Mouse (Mus musculus) heart, embryonic 10.5 days (tissue): ENCODE results near the gene Cacna1f. TPM values are rescaled to one million over a fixed set of nuclear protein-coding genes. Genes with fewer than 3 reads are reported as not detected.

Source experiments
- DNase-seq: peaks from one replicate; pipeline ENCODE4 v3.0.0-alpha.2; 2017; ENCODE audit warnings: low spot score
- H3K27ac ChIP-seq: fragments of 300-500 bp; sonication (generic); 2 replicates; pipeline ENCODE4 v1.5.1; 2016; ENCODE audit warnings: mild to moderate bottlenecking
- H3K27me3 ChIP-seq: fragments of 300-500 bp; sonication (generic); 2 replicates; pipeline ENCODE4 v1.6.1; 2016; ENCODE audit warnings: mild to moderate bottlenecking; ENCODE audit not compliant: poor library complexity, insufficient read depth, severe bottlenecking
- H3K36me3 ChIP-seq: fragments of 300-500 bp; sonication (generic); 2 replicates; pipeline ENCODE4 v1.6.1; 2016; ENCODE audit warnings: mild to moderate bottlenecking, moderate library complexity
- H3K4me1 ChIP-seq: fragments of 300-500 bp; sonication (generic); 2 replicates; pipeline ENCODE4 v1.6.1; 2016; ENCODE audit warnings: mild to moderate bottlenecking
- H3K4me3 ChIP-seq: fragments of 300-500 bp; sonication (generic); 2 replicates; pipeline ENCODE4 v1.5.1; 2016; ENCODE audit warnings: mild to moderate bottlenecking, moderate library complexity
- H3K9me3 ChIP-seq: fragments of 300-500 bp; sonication (generic); 2 replicates; pipeline ENCODE4 v1.6.1; 2016; ENCODE audit warnings: mild to moderate bottlenecking, moderate library complexity
- WGBS: fragments of 180-500 bp; shearing (Covaris S2); methylation state at CpG from one replicate; pipeline ENCODE4 v1.1.7; 2016; 5-methylcytosine and 5-hydroxymethylcytosine counted together
- polyA plus RNA-seq: library from polyadenylated mRNA; unstranded; fragments of >200 nt; fragmentation: Nextera tagmentation; extraction: Ambion mirVana; gene quantifications from 2 replicates; pipeline ENCODE4 v1.2.1, GENCODE M21; 2016

Cacna1f gene
- polyA plus RNA-seq, 1 experiment from 2014 or later, result 0.03 TPM

GRCm38 (mm10) chrX:7670921-7671623 is 64.2 kb downstream of the Cacna1f start, which contains the start of gene Plp2:
Plp2 (minus strand) TSS chrX:7671390.
- H3K36me3 ChIP-seq, result peaks cover 21% of the 10 kb centered on the region
- H3K27ac ChIP-seq, result peak within 1 kb of the TSS; percentile 85
- no peaks in the 10 kb centered on the region for H3K9me3 ChIP-seq
- peak within 1 kb of the TSS; percentile 68 for H3K4me3 ChIP-seq
- H3K4me1 ChIP-seq, result peaks cover 9% of the 10 kb centered on the region; the same call in 1 of the 2 replicates
- 14% methylated on average over 36 of the region's 36 CpGs for WGBS
- no peaks in the 10 kb centered on the region for H3K27me3 ChIP-seq
- DNase-seq, result no peak

DNA sequence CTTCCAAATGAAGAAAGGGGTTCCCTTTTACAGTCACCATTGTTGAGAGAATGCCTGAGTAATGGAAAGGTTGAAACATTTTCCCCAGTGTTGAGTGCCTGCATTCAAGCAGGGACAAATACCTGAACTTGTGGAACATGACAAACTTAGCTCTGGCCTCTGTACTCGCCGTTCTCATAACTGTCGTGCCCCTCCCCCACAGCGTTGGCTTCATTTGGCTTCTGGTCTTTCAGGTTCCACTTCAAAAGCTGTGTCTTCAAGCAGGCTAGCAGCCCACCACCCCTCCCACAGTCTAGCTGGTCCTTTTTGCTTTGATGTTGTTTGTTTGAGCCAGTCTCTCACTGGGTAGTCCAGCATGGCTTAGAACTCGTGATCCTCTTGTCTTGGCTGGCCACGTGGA is 65.9 kb downstream of the Cacna1f start:
- no peaks in the 10 kb centered on the region for H3K9me3 ChIP-seq
- DNase-seq, result no peak
- peaks cover 9% of the 10 kb centered on the region; the same call in 1 of the 2 replicates for H3K4me1 ChIP-seq
- H3K36me3 ChIP-seq, result peaks cover 7% of the 10 kb centered on the region; the same call in 1 of the 2 replicates
- 34% methylated on average over 6 of the region's 6 CpGs for WGBS
- H3K4me3 ChIP-seq, result no peak overlapping the region
- H3K27me3 ChIP-seq, result no peaks in the 10 kb centered on the region
- no peak overlapping the region for H3K27ac ChIP-seq

- Histone ChIP-seq H3K4me3 (peak overlapping the region; percentile 50), H3K4me1 (peaks cover 9% of the 10 kb centered on the region; the same call in 1 of the 2 replicates), H3K27ac (peak overlapping the region; percentile 80; the same call in 1 of the 2 replicates), H3K36me3 (peaks cover 5% of the 10 kb centered on the region; the same call in 1 of the 2 replicates), H3K27me3 (no peaks in the 10 kb centered on the region), H3K9me3 (no peaks in the 10 kb centered on the region)
- DNase-seq, result no peak
- WGBS, result 23% methylated on average over 12 of the region's 12 CpGs
Measured at GRCm38 (mm10) chrX:7673578-7674281, 66.8 kb downstream of the Cacna1f start.

DNA sequence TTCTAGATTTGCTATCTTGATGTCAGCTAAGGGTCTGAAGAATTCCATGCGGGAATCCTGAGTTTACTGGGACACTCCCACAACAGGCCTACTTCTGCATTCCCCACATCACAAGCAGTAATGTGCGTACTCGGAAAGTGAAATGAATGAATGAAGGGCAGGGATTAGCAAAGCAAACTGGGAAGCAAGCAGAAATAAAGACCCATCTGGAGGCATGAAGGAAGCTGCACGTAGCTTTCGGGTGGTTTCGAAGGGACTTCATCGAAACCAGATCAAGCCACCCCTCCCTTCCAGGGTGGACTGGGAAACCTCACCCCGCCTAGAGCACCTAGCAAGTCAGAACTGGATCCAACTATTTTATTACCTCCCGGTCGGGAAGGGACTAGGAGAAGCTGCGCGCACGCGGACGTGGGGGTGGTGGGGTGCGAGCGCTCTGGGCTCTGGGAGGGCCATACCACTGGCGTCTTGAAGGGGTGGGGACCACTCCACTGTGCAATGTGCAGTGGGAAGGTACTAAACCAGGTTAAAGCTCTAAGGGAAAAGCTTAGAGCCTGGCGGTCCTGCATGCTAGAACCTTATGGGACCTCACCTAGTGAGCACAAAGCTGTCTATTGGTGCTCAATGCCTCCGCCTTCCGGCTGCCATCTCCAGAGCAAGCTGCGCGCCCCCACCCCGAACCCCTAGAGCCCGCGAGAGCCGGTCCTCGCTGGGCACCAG is 67.6 kb downstream of the Cacna1f start:
- Histone ChIP-seq H3K4me3 (peak overlapping the region; percentile 50), H3K27me3 (no peaks in the 10 kb centered on the region), H3K36me3 (no peaks in the 10 kb centered on the region), H3K9me3 (no peaks in the 10 kb centered on the region), H3K4me1 (peaks cover 9% of the 10 kb centered on the region; the same call in 1 of the 2 replicates), H3K27ac (peak overlapping the region; percentile 80)
- WGBS, result 24% methylated on average over 28 of the region's 28 CpGs
- DNase-seq, result no peak

GRCm38 (mm10) chrX:7675001-7675380 is 68.1 kb downstream of the Cacna1f start:
- Histone ChIP-seq H3K27ac (peak overlapping the region; percentile 80), H3K27me3 (no peaks in the 10 kb centered on the region), H3K36me3 (no peaks in the 10 kb centered on the region), H3K9me3 (no peaks in the 10 kb centered on the region), H3K4me1 (peaks cover 9% of the 10 kb centered on the region; the same call in 1 of the 2 replicates), H3K4me3 (peak overlapping the region; percentile 50)
- DNase-seq, result no peak
- WGBS, result 29% methylated on average over 10 of the region's 10 CpGs

- no peak for DNase-seq
- 59% methylated on average over 3 of the region's 3 CpGs for WGBS
- H3K4me1 ChIP-seq, result 0 out of 2 replicates have a peak, but pooled peaks cover 3% of the 10 kb centered on the region
- no peak overlapping the region for H3K27ac ChIP-seq
- H3K27me3 ChIP-seq, result no peaks in the 10 kb centered on the region
- no peak overlapping the region for H3K4me3 ChIP-seq
- H3K9me3 ChIP-seq, result no peaks in the 10 kb centered on the region
- H3K36me3 ChIP-seq, result no peaks in the 10 kb centered on the region
Measured at GRCm38 (mm10) chrX:7678986-7679385, 72.1 kb downstream of the Cacna1f start.

DNA sequence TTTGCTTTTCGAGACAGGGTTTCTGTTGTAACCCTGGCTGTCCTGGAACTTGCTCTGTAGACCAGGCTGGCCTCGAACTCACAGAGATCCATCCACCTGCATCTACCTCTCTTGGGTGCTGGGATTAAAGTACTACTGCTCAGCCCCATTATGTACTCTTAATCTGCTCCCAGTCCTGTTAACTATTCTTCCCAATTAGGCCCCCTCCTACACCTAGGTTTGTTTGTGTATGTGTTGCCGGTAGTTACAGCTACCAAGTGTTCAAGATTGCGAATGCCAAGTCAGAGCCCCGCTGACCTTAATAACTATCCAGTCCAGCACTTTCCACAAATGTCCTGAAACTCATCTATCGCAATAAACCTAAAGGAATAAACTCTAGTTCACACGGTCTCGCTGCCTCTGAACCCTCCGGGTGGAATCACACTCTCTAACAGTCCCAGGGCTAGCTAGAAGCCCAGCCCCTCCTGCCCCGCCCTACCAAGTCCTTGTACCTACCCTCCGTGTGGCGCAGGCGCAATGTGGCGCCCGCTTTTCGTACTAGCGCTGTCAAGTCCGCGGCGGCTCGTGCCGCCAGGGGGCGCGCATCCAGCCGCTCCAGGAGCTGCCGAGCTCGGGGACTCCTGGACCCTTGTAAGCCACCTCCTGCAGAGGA is 72.6 kb downstream of the Cacna1f start:
- peak overlapping the region; percentile 47 for H3K4me3 ChIP-seq
- H3K9me3 ChIP-seq, result no peaks in the 10 kb centered on the region
- WGBS, result 15% methylated on average over 27 of the region's 27 CpGs
- H3K36me3 ChIP-seq, result no peaks in the 10 kb centered on the region
- no peaks in the 10 kb centered on the region for H3K27me3 ChIP-seq
- peak; percentile 93 for DNase-seq
- no peaks in the 10 kb centered on the region for H3K4me1 ChIP-seq
- H3K27ac ChIP-seq, result no peak overlapping the region

GRCm38 (mm10) chrX:7680057-7680412 is 73.2 kb downstream of the Cacna1f start:
- H3K4me3 ChIP-seq, result peak overlapping the region; percentile 47
- no peaks in the 10 kb centered on the region for H3K27me3 ChIP-seq
- no peaks in the 10 kb centered on the region for H3K36me3 ChIP-seq
- H3K9me3 ChIP-seq, result no peaks in the 10 kb centered on the region
- no peak overlapping the region for H3K27ac ChIP-seq
- 20% methylated on average over 12 of the region's 12 CpGs for WGBS
- H3K4me1 ChIP-seq, result no peaks in the 10 kb centered on the region
- DNase-seq, result no peak

DNA sequence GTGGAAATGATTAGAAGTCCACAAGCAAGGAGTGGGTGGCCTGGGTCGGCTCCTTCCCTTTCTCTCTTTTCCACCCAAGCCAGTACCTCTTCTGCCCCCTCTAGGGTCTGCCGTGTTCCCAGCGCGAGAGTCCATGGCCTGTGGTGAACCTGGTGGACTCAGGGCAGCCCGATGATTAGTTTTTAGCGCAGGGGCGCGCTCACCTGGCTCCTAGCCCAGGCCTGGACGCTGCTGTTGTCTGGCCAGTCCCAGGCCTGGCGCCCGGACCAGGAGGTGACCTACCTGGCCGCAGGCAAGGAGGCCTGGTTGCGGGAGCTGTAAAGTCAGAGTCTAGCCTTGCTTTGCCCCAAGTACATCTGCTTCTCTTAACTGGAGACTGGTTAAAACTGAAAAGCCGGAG is 74.0 kb downstream of the Cacna1f start, which contains the start of gene Magix:
TSS of gene Magix (minus strand) at position 388 of the 400 bp plus-strand sequence.
- Histone ChIP-seq H3K27me3 (no peaks in the 10 kb centered on the region), H3K27ac (no peak within 1 kb of the TSS), H3K9me3 (no peaks in the 10 kb centered on the region), H3K4me1 (no peaks in the 10 kb centered on the region), H3K4me3 (peak within 1 kb of the TSS; percentile 47), H3K36me3 (no peaks in the 10 kb centered on the region)
- WGBS, result 58% methylated on average over 14 of the region's 14 CpGs
- DNase-seq, result no peak

Other genes with a start within 250 kb of the Cacna1f start
- 0.33 and 0.98 TPM in 2 replicates for gene Usp27x, start 231.3 kb upstream of the Cacna1f start, polyA plus RNA-seq
- gene Foxp3, start 33.4 kb upstream of the Cacna1f start, polyA plus RNA-seq, result 0.10 TPM in 1 of 2 replicates, not detected in the other
- 2.1 and 2.5 TPM in 2 replicates for gene Ppp1r3f, start 32.8 kb upstream of the Cacna1f start, polyA plus RNA-seq
- gene Ccdc22, start 1.6 kb upstream of the Cacna1f start, polyA plus RNA-seq, result 27.1 and 27.6 TPM in 2 replicates
- gene Syp, start 31.4 kb downstream of the Cacna1f start, polyA plus RNA-seq, result 0.91 and 1.1 TPM in 2 replicates
- 6.7 and 8.0 TPM in 2 replicates for gene Prickle3, start 50.2 kb downstream of the Cacna1f start, polyA plus RNA-seq
- 147 and 155 TPM in 2 replicates for gene Plp2, start 64.3 kb downstream of the Cacna1f start, polyA plus RNA-seq
- gene Magix, start 74.2 kb downstream of the Cacna1f start, polyA plus RNA-seq, result 0.05 and 0.06 TPM in 2 replicates
- gene Gpkow, start 90.0 kb downstream of the Cacna1f start, polyA plus RNA-seq, result 38.1 and 38.5 TPM in 2 replicates
- gene Wdr45, start 107.2 kb downstream of the Cacna1f start, polyA plus RNA-seq, result 21.0 and 21.5 TPM in 2 replicates
- 0.39 TPM in 1 of 2 replicates, not detected in the other for gene Gm45208, start 115.2 kb downstream of the Cacna1f start, polyA plus RNA-seq
- gene Praf2, start 121.4 kb downstream of the Cacna1f start, polyA plus RNA-seq, result 47.7 and 61.2 TPM in 2 replicates
- 8.6 and 11.7 TPM in 2 replicates for gene Ccdc120, start 143.8 kb downstream of the Cacna1f start, polyA plus RNA-seq
- 22.7 and 23.2 TPM in 2 replicates for gene Tfe3, start 155.5 kb downstream of the Cacna1f start, polyA plus RNA-seq
- gene Gripap1, start 182.7 kb downstream of the Cacna1f start, polyA plus RNA-seq, result 35.4 and 37.6 TPM in 2 replicates
- 1.1 and 1.4 TPM in 2 replicates for gene Kcnd1, start 215.2 kb downstream of the Cacna1f start, polyA plus RNA-seq
- 33.0 and 43.8 TPM in 2 replicates for gene Otud5, start 234.3 kb downstream of the Cacna1f start, polyA plus RNA-seq